Mouse (Mus musculus): ENCODE results near the gene Calr4.

GRCm38 (mm10) chr4:109195900-109196629 lies 38.2 kb upstream of the Calr4 start:
- TF ChIP-seq EP300 (IDR thresholded peaks at IDR 0.05; ENCODE audit: low read depth): no peak
- TF ChIP-seq CTCF (IDR thresholded peaks at IDR 0.05; ENCODE audit: low read depth): no peak
